ENCODE assay signal across 15 mouse cellular contexts in the genomic region with DNA sequence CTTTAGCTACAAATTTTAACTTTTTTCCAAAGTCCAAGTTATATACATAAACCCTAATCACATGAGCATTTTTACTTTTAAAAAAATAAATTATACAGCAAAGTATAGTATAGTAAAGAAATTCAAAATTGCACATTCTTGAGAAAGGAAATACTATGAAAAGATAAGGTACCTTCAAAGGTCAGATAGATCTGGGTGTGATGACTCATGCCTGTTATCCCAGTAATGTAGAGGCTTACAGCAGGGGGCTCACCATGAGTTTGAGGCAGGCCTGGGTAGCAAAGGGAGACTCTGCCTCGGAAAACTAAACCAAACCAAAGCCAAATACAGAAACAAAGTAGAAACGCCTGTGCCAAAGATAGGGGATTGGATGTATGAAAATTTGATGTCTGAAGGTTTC.
"Had no signal": no experiment of that assay in that cellular context is flagged by ENCODE, and none has a peak within 500 bp of the region (broad histone marks: within the 10 kb centered on the region; RNA-seq: fewer than 3 reads in every experiment).

No protein-coding gene starts in this region.

- DNase-seq: retina, postnatal 1 day; right cerebral cortex, adult 18-20 months; right cerebral cortex, postnatal 14 days; right cerebral cortex, postnatal 25 days; spleen, adult 18-20 months; thymus, adult 18-20 months; thymus, adult 2 months; thymus, postnatal 14 days; thymus, postnatal 25 days; thymus, postnatal 36 days; thymus, postnatal 4 days had no signal

- H3K36me3 ChIP-seq: stomach, embryonic 15.5 days had no signal

- H3K4me1 ChIP-seq: neural tube, embryonic 13.5 days; neural tube, embryonic 15.5 days; stomach, embryonic 15.5 days had no signal

- H3K9me3 ChIP-seq: neural tube, embryonic 13.5 days; neural tube, embryonic 15.5 days; stomach, embryonic 15.5 days had no signal

- H3K9ac ChIP-seq: neural tube, embryonic 13.5 days; neural tube, embryonic 15.5 days; stomach, embryonic 15.5 days had no signal

- H3K4me3 ChIP-seq: neural tube, embryonic 13.5 days; neural tube, embryonic 15.5 days; stomach, embryonic 15.5 days had no signal

- H3K27me3 ChIP-seq: neural tube, embryonic 13.5 days; neural tube, embryonic 15.5 days; stomach, embryonic 15.5 days had no signal

- H3K4me2 ChIP-seq: neural tube, embryonic 13.5 days; neural tube, embryonic 15.5 days; stomach, embryonic 15.5 days had no signal

- H3K27ac ChIP-seq: neural tube, embryonic 13.5 days; neural tube, embryonic 15.5 days; stomach, embryonic 15.5 days; stomach, postnatal 0 days had no signal
